Mouse (Mus musculus): ENCODE data around the gene Zmynd8.

Zmynd8 gene

GRCm38 (mm10) chr2:165747975-165748374, 150.8 kb downstream of the Zmynd8 start:
- DNase-seq (ENCODE audit: low spot score), result no peak

- peak; percentile 87 for DNase-seq (ENCODE audit: low spot score)
Observed at GRCm38 (mm10) chr2:165745306-165746098, 153.3 kb downstream of the Zmynd8 start.

- DNase-seq (ENCODE audit: low spot score), result no peak
Observed at GRCm38 (mm10) chr2:165742210-165742786, 156.5 kb downstream of the Zmynd8 start.

GRCm38 (mm10) chr2:165741526-165742050, 157.2 kb downstream of the Zmynd8 start:
- DNase-seq (ENCODE audit: low spot score), result no peak

- DNase-seq (ENCODE audit: low spot score), result no peak
Observed at GRCm38 (mm10) chr2:165740982-165741381, 157.8 kb downstream of the Zmynd8 start.

- DNase-seq (ENCODE audit: low spot score), result no peak
Observed at GRCm38 (mm10) chr2:165740381-165740780, 158.4 kb downstream of the Zmynd8 start.

- no peak for DNase-seq (ENCODE audit: low spot score)
Observed at GRCm38 (mm10) chr2:165736297-165736696, 162.5 kb downstream of the Zmynd8 start.
